In the genomic region with DNA sequence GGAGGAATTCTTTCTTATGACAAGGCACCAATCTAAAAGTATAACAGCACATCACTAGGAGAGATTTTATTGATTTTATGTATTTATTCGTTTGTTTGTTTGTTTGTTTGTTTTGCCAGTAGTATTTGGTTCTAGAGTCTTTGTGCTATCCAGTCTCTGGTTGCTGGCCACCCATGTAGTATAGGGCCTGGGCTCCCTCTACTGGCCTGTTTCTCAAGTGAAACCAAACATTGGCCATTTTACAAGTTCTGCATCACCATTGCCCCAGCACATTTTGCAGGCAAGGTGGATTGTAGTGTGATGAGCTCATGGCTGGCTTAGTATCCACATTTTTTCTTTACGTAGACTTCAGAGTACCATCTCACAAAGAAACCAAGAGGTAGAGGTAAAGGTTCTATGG, we compare ENCODE assay signal across 8 mouse cellular contexts.
DNase-seq lines count a peak whose midpoint lies in the region; ATAC-seq lines count a peak whose summit lies in the region.

No protein-coding gene starts in this region.

- ATAC-seq in heart, embryonic 11.5 days (replicated peaks; ENCODE audit: insufficient number of reproducible peaks, low FRiP score, low TSS enrichment) = no peak
- ATAC-seq in CD4-positive, CD25-positive, alpha-beta regulatory T cell, adult 4 months = no peak
- no peak for ATAC-seq in megakaryocyte progenitor cell, adult 5-6 weeks (replicated peaks; ENCODE audit: poor library complexity)

- peak; percentile 34 for DNase-seq in heart, adult 11 months
- peak; percentile 42 for DNase-seq in 416B (ENCODE audit: low read depth)
- peak; percentile 56 for DNase-seq in adrenal gland, postnatal 10 days
- peak; percentile 46 for DNase-seq in layer of hippocampus, adult 11-12 months (ENCODE audit: low spot score)
- peak; percentile 58 to 59 for DNase-seq in right cerebral cortex, adult 2 months (ENCODE audit: low spot score in 2 of 2)

- no peaks in the 10 kb centered on the region for H3K36me3 ChIP-seq in heart, embryonic 11.5 days (ENCODE audit: control insufficient read depth, insufficient read depth, low read length)

- H3K4me2 ChIP-seq in heart, embryonic 11.5 days = no peak overlapping the region

- no peak overlapping the region for H3K9ac ChIP-seq in heart, embryonic 11.5 days (ENCODE audit: low read depth, low read length)

- no peaks in the 10 kb centered on the region for H3K4me1 ChIP-seq in heart, embryonic 11.5 days (ENCODE audit: control insufficient read depth, insufficient read depth, low read length)

- WGBS in heart, embryonic 11.5 days (ENCODE audit: insufficient replicate concordance) = 54% methylated on average over 2 of the region's 2 CpGs

- H3K9me3 ChIP-seq in heart, embryonic 11.5 days (replicated peaks; ENCODE audit: control insufficient read depth, low read length) = no peaks in the 10 kb centered on the region

- H3K27ac ChIP-seq in heart, embryonic 11.5 days (ENCODE audit: low read depth, low read length) = no peak overlapping the region

- no peaks in the 10 kb centered on the region for H3K27me3 ChIP-seq in heart, embryonic 11.5 days (ENCODE audit: control insufficient read depth, insufficient read depth, low read length)

- no peak overlapping the region for H3K4me3 ChIP-seq in heart, embryonic 11.5 days (ENCODE audit: low read depth, low read length)
